Mouse (Mus musculus): Measurements from ENCODE around the gene Ccdc92b. TPM values are rescaled to one million over a fixed set of nuclear protein-coding genes. Genes with fewer than 3 reads are reported as not detected.

Gene Ccdc92b
- polyA plus RNA-seq, 1 experiment from 2014 or later: 1.2 TPM

- ATAC-seq (ENCODE audit: low FRiP score) (no peak), DNase-seq (ENCODE audit: low spot score) (no peak)
- H3K27ac ChIP-seq (ENCODE audit: low read depth, low read length): no peak overlapping the region
- H3K9ac ChIP-seq (ENCODE audit: low read depth, low read length): no peak overlapping the region
- no peak overlapping the region for H3K4me3 ChIP-seq (ENCODE audit: low read depth, low read length)
- 0 out of 2 replicates have a peak, but pooled peaks cover 7% of the 10 kb centered on the region for H3K36me3 ChIP-seq (ENCODE audit: control insufficient read depth, insufficient read depth, low read length)
- H3K27me3 ChIP-seq (ENCODE audit: control insufficient read depth, insufficient read depth, low read length): no peaks in the 10 kb centered on the region
- no peaks in the 10 kb centered on the region for H3K4me1 ChIP-seq (replicated peaks; ENCODE audit: control insufficient read depth, insufficient read depth, low read length)
- 90% methylated on average over 4 of the region's 4 CpGs for WGBS
- H3K9me3 ChIP-seq (ENCODE audit: control insufficient read depth, low read length): no peaks in the 10 kb centered on the region
- H3K4me2 ChIP-seq (replicated peaks; ENCODE audit: low read depth, low read length): no peak overlapping the region
These were observed 55.8 kb downstream of the Ccdc92b start for GRCm38 (mm10) chr11:74675156-74675555.

Other genes with a start within 250 kb of the Ccdc92b start
- 2.7 and 3.1 TPM in 2 replicates for gene Rap1gap2, start 8.7 kb upstream of the Ccdc92b start, polyA plus RNA-seq (2014; fragmentation: Nextera tagmentation; extraction: Ambion mirVana)
- 8.0 and 8.9 TPM in 2 replicates for gene Cluh, start 29.9 kb downstream of the Ccdc92b start, polyA plus RNA-seq (2014; fragmentation: Nextera tagmentation; extraction: Ambion mirVana)
- 106 and 118 TPM in 2 replicates for gene Pafah1b1, start 105.1 kb downstream of the Ccdc92b start, polyA plus RNA-seq (2014; fragmentation: Nextera tagmentation; extraction: Ambion mirVana)
- 45.0 and 46.8 TPM in 2 replicates for gene Mettl16, start 151.2 kb downstream of the Ccdc92b start, polyA plus RNA-seq (2014; fragmentation: Nextera tagmentation; extraction: Ambion mirVana)
- gene Mnt, start 211.3 kb downstream of the Ccdc92b start, polyA plus RNA-seq (2014; fragmentation: Nextera tagmentation; extraction: Ambion mirVana): 4.8 and 5.0 TPM in 2 replicates

Data from hindbrain, embryonic 11.5 days (tissue).